Mouse (Mus musculus): ENCODE measurements at regions not wholly inside any gene's neighbourhood (a gene's known extent, or its start where the extent isn't known, plus 50 kb on each side); places are given as distances from the start of the nearest gene placed in this dataset.

DNA sequence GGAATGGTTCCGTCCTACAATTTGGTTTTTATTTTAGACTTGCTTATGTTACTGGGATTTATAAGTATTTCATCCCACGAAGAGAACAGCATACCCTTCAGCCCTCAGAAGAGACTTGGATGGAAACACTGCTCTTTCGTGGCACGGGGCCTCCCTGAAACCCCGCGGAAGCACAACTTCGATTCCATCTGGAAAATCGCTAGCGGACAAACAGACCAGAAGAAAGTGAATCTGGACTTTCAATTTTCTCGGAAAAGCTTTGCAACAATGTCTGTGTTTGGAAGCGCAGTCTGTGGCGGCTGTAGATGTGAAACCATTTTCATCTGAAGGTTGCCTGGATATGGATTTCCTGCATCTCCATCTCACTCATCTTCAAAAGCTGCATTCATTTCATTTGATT is 308.7 kb downstream of the Ankrd50 start:
- no peak overlapping the region for H3K4me3 ChIP-seq
- no peaks in the 10 kb centered on the region for H3K79me2 ChIP-seq (ENCODE audit: control insufficient read depth, insufficient read depth)
- no peak overlapping the region for H3ac ChIP-seq (ENCODE audit: control insufficient read depth, insufficient read length)
- TF ChIP-seq USF1 (IDR thresholded peaks at IDR 0.05; ENCODE audit: low read depth) (no peak), MAX (IDR thresholded peaks at IDR 0.05; ENCODE audit: low read depth) (no peak), SRF (IDR thresholded peaks at IDR 0.05; ENCODE audit: control insufficient read depth, insufficient read length, low read depth) (no peak), E2F4 (IDR thresholded peaks at IDR 0.05; ENCODE audit: insufficient read depth) (no peak), POLR2AphosphoS2 (IDR thresholded peaks at IDR 0.05; ENCODE audit: insufficient read length, low read depth) (no peak), POLR2A (IDR thresholded peaks at IDR 0.05; ENCODE audit: insufficient read length, low read depth) (no peak), TCF12 (IDR thresholded peaks at IDR 0.05; ENCODE audit: insufficient read depth, poor library complexity, severe bottlenecking) (no peak), TCF3 (IDR thresholded peaks at IDR 0.05; ENCODE audit: insufficient read length, low read depth) (no peak), MYOD1 (IDR thresholded peaks at IDR 0.05; ENCODE audit: control insufficient read depth in 1 of 3, insufficient read length in 2 of 3, low read depth in 2 of 3) (no peak), CEBPB (IDR thresholded peaks at IDR 0.05; ENCODE audit: insufficient read depth, poor library complexity, severe bottlenecking) (no peak), REST (IDR thresholded peaks at IDR 0.05; ENCODE audit: insufficient read depth, insufficient read length) (no peak), MYOG (IDR thresholded peaks at IDR 0.05; ENCODE audit: control insufficient read depth in 1 of 3, insufficient read depth in 1 of 3, insufficient read length in 2 of 3, low read depth in 2 of 3) (no peak)
- no peaks in the 10 kb centered on the region for H3K27me3 ChIP-seq (ENCODE audit: control insufficient read depth, insufficient read depth, insufficient read length)
- no peak overlapping the region for H3K4me2 ChIP-seq (ENCODE audit: low read depth)
- no peaks in the 10 kb centered on the region for H3K36me3 ChIP-seq (ENCODE audit: control insufficient read depth, insufficient read depth)

GRCm38 (mm10) chr3:38174735-38175280 is 309.8 kb downstream of the Ankrd50 start:
- no peaks in the 10 kb centered on the region for H3K79me2 ChIP-seq (ENCODE audit: control insufficient read depth, insufficient read depth)
- H3K27me3 ChIP-seq (ENCODE audit: control insufficient read depth, insufficient read depth, insufficient read length), result no peaks in the 10 kb centered on the region
- H3K4me2 ChIP-seq (ENCODE audit: low read depth), result no peak overlapping the region
- H3ac ChIP-seq (ENCODE audit: control insufficient read depth, insufficient read length), result no peak overlapping the region
- no peak overlapping the region for H3K4me3 ChIP-seq
- TF ChIP-seq POLR2A (IDR thresholded peaks at IDR 0.05; ENCODE audit: insufficient read length, low read depth), result no peak
- no peak for TF ChIP-seq TCF12 (IDR thresholded peaks at IDR 0.05; ENCODE audit: insufficient read depth, poor library complexity, severe bottlenecking)
- no peak for TF ChIP-seq POLR2AphosphoS2 (IDR thresholded peaks at IDR 0.05; ENCODE audit: insufficient read length, low read depth)
- TF ChIP-seq SRF (IDR thresholded peaks at IDR 0.05; ENCODE audit: control insufficient read depth, insufficient read length, low read depth), result no peak
- no peak for TF ChIP-seq E2F4 (IDR thresholded peaks at IDR 0.05; ENCODE audit: insufficient read depth)
- no peak for TF ChIP-seq CEBPB (IDR thresholded peaks at IDR 0.05; ENCODE audit: insufficient read depth, poor library complexity, severe bottlenecking)
- no peaks in the 10 kb centered on the region for H3K36me3 ChIP-seq (ENCODE audit: control insufficient read depth, insufficient read depth)

- H3K36me3 ChIP-seq (ENCODE audit: control insufficient read depth, insufficient read depth), result no peaks in the 10 kb centered on the region
- H3K27me3 ChIP-seq (ENCODE audit: control insufficient read depth, insufficient read depth, insufficient read length), result no peaks in the 10 kb centered on the region
- H3ac ChIP-seq (ENCODE audit: control insufficient read depth, insufficient read length), result no peak overlapping the region
- H3K4me2 ChIP-seq (ENCODE audit: low read depth), result no peak overlapping the region
- no peak overlapping the region for H3K4me3 ChIP-seq
- no peak for TF ChIP-seq MYOG (IDR thresholded peaks at IDR 0.05; ENCODE audit: control insufficient read depth in 1 of 3, insufficient read depth in 1 of 3, insufficient read length in 2 of 3, low read depth in 2 of 3)
- TF ChIP-seq MYOD1 (IDR thresholded peaks at IDR 0.05; ENCODE audit: control insufficient read depth in 1 of 3, insufficient read length in 2 of 3, low read depth in 2 of 3), result no peak
- TF ChIP-seq MAX (IDR thresholded peaks at IDR 0.05; ENCODE audit: low read depth), result no peak
- no peak for TF ChIP-seq TCF3 (IDR thresholded peaks at IDR 0.05; ENCODE audit: insufficient read length, low read depth)
- TF ChIP-seq POLR2AphosphoS2 (IDR thresholded peaks at IDR 0.05; ENCODE audit: insufficient read length, low read depth), result no peak
- no peak for TF ChIP-seq TCF12 (IDR thresholded peaks at IDR 0.05; ENCODE audit: insufficient read depth, poor library complexity, severe bottlenecking)
- TF ChIP-seq REST (IDR thresholded peaks at IDR 0.05; ENCODE audit: insufficient read depth, insufficient read length), result no peak
- TF ChIP-seq CEBPB (IDR thresholded peaks at IDR 0.05; ENCODE audit: insufficient read depth, poor library complexity, severe bottlenecking), result no peak
- TF ChIP-seq E2F4 (IDR thresholded peaks at IDR 0.05; ENCODE audit: insufficient read depth), result no peak
- TF ChIP-seq SRF (IDR thresholded peaks at IDR 0.05; ENCODE audit: control insufficient read depth, insufficient read length, low read depth), result no peak
- no peak for TF ChIP-seq POLR2A (IDR thresholded peaks at IDR 0.05; ENCODE audit: insufficient read length, low read depth)
- TF ChIP-seq USF1 (IDR thresholded peaks at IDR 0.05; ENCODE audit: low read depth), result no peak
- no peaks in the 10 kb centered on the region for H3K79me2 ChIP-seq (ENCODE audit: control insufficient read depth, insufficient read depth)
Measured at GRCm38 (mm10) chr3:38152408-38152807, 332.2 kb downstream of the Ankrd50 start.

DNA sequence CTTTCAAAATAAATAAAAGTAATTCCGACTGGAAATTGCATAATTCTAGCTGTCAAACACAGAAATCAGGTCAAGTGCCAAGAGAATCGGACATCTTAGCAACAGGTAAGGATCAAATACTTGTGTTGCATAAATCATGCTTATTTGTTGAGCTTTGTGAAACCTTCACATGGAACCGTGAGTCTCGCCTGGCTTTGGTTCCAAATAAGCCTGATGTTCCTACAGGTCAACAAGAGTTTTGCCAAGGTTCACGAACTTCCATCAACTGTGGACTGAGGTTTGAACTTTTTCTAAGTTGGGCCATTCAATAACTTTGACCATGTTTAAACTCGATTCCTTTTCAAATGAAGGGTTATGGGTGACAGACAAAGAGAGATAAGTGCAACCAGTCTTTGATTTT is 332.8 kb downstream of the Ankrd50 start:
- no peak overlapping the region for H3K4me2 ChIP-seq (ENCODE audit: low read depth)
- H3ac ChIP-seq (ENCODE audit: control insufficient read depth, insufficient read length), result no peak overlapping the region
- no peaks in the 10 kb centered on the region for H3K79me2 ChIP-seq (ENCODE audit: control insufficient read depth, insufficient read depth)
- no peaks in the 10 kb centered on the region for H3K36me3 ChIP-seq (ENCODE audit: control insufficient read depth, insufficient read depth)
- no peaks in the 10 kb centered on the region for H3K27me3 ChIP-seq (ENCODE audit: control insufficient read depth, insufficient read depth, insufficient read length)
- TF ChIP-seq REST (IDR thresholded peaks at IDR 0.05; ENCODE audit: insufficient read depth, insufficient read length) (no peak), MYOG (IDR thresholded peaks at IDR 0.05; ENCODE audit: control insufficient read depth in 1 of 3, insufficient read depth in 1 of 3, insufficient read length in 2 of 3, low read depth in 2 of 3) (no peak), MAX (IDR thresholded peaks at IDR 0.05; ENCODE audit: low read depth) (no peak), USF1 (IDR thresholded peaks at IDR 0.05; ENCODE audit: low read depth) (no peak), E2F4 (IDR thresholded peaks at IDR 0.05; ENCODE audit: insufficient read depth) (no peak), POLR2A (IDR thresholded peaks at IDR 0.05; ENCODE audit: insufficient read length, low read depth) (no peak), MYOD1 (IDR thresholded peaks at IDR 0.05; ENCODE audit: control insufficient read depth in 1 of 3, insufficient read length in 2 of 3, low read depth in 2 of 3) (no peak), POLR2AphosphoS2 (IDR thresholded peaks at IDR 0.05; ENCODE audit: insufficient read length, low read depth) (no peak), TCF3 (IDR thresholded peaks at IDR 0.05; ENCODE audit: insufficient read length, low read depth) (no peak), TCF12 (IDR thresholded peaks at IDR 0.05; ENCODE audit: insufficient read depth, poor library complexity, severe bottlenecking) (no peak), SRF (IDR thresholded peaks at IDR 0.05; ENCODE audit: control insufficient read depth, insufficient read length, low read depth) (no peak), CEBPB (IDR thresholded peaks at IDR 0.05; ENCODE audit: insufficient read depth, poor library complexity, severe bottlenecking) (no peak)
- H3K4me3 ChIP-seq, result no peak overlapping the region

Data from myocyte (in vitro differentiated cells).